Mouse (Mus musculus) intestine, postnatal 0 days (tissue): ENCODE measurements at regions not wholly inside any gene's neighbourhood (a gene's known extent, or its start where the extent isn't known, plus 50 kb on each side); places are given as distances from the start of the nearest gene placed in this dataset.
A peak's percentile ranks its signal among the peaks of the same experiment; 100 is the strongest.

Experiments used
- ATAC-seq: fragments of 200-750 bp; cut with Nextera tagmentation; 2 replicates; pipeline ENCODE4 v1.8.0; 2017; ENCODE audit warnings: mild to moderate bottlenecking, moderate TSS enrichment, moderate library complexity
- H3K27ac ChIP-seq: fragments of 300-500 bp; sonication (generic); 2 replicates; pipeline ENCODE4 v1.5.1; 2014; ENCODE audit warnings: mild to moderate bottlenecking, low read depth, low read length, moderate library complexity
- H3K27me3 ChIP-seq: fragments of 300-500 bp; sonication (generic); replicated peaks from 2 replicates; pipeline ENCODE4 v1.6.1; 2014; ENCODE audit warnings: low read length, mixed read lengths; ENCODE audit not compliant: control insufficient read depth, insufficient read depth
- H3K36me3 ChIP-seq: fragments of 300-500 bp; sonication (generic); 2 replicates; pipeline ENCODE4 v1.6.1; 2014; ENCODE audit warnings: mild to moderate bottlenecking, moderate library complexity; ENCODE audit not compliant: control insufficient read depth, insufficient read depth
- H3K4me1 ChIP-seq: fragments of 300-500 bp; sonication (generic); replicated peaks from 2 replicates; pipeline ENCODE4 v1.6.1; 2014; ENCODE audit warnings: antibody characterized with exemption, low read length, mixed read lengths; ENCODE audit not compliant: control insufficient read depth, insufficient read depth
- H3K4me2 ChIP-seq: fragments of 300-500 bp; sonication (generic); replicated peaks from 2 replicates; pipeline ENCODE4 v1.6.1; 2014; ENCODE audit warnings: low read depth, mild to moderate bottlenecking, moderate library complexity
- H3K4me3 ChIP-seq: fragments of 300-500 bp; sonication (generic); 2 replicates; pipeline ENCODE4 v1.5.1; 2014; ENCODE audit warnings: low read depth, low read length
- H3K9ac ChIP-seq: fragments of 300-500 bp; sonication (generic); 2 replicates; pipeline ENCODE4 v1.6.1; 2014; ENCODE audit warnings: mild to moderate bottlenecking, low read depth, low read length
- H3K9me3 ChIP-seq: fragments of 300-500 bp; sonication (generic); 2 replicates; pipeline ENCODE4 v1.6.1; 2016; ENCODE audit warnings: mixed run types; ENCODE audit not compliant: control insufficient read depth
- CTCF ChIP-seq: sonication (generic); IDR thresholded peaks from 2 replicates; pipeline ENCODE4 v1.5.1; 2016; ENCODE audit warnings: low read depth, mild to moderate bottlenecking, control low read depth, antibody characterized with exemption, moderate library complexity
- WGBS: fragments of 180-500 bp; shearing (Covaris S2); extraction: QIAGEN DNeasy Blood & Tissue Kit; methylation state at CpG from one replicate; pipeline ENCODE4 v1.1.7; 2014; 5-methylcytosine and 5-hydroxymethylcytosine counted together

DNA sequence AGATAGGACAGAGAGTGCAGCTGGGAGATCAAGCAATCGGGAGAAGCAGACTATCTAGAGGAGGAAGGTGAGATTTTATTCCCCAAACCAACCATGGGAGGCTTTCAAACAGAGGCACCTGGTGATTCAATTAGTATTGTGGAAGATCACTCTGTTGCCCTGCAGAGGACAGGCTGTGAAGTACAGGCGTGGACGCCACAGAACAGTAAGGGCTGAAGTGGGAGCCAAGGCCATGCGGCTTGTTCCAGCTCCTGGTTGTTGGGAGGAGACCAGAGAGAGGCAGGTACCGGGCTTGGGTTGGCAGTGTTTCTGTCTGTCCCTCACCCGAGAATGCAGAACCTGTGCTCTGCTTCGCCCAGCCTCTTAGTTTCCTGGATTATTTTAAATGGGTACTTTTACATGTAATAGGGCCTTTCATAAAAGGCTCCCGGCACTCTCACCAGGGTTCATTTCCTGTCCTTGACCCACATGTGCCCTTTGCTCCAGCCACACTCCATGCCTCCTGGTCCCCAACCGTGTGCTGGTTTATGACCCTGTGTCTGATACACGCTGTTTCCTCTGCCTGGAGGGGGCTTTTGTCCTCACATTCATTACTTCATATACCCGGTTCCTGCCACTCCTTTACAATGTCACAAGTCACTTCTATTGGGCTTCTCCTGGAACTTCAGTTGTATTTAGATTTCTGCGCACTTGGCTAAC lies 58.3 kb downstream of the Vcpkmt start:
- Histone ChIP-seq H3K9ac (no peak overlapping the region), H3K4me2 (no peak overlapping the region), H3K4me1 (no peaks in the 10 kb centered on the region), H3K27me3 (no peaks in the 10 kb centered on the region), H3K9me3 (no peaks in the 10 kb centered on the region), H3K4me3 (no peak overlapping the region), H3K27ac (no peak overlapping the region), H3K36me3 (no peaks in the 10 kb centered on the region)
- 49% methylated on average over 12 of the region's 12 CpGs for whole genome bisulfite sequencing
- ATAC-seq = no peak
- peak; percentile 12; the same call in 1 of the 2 replicates for TF ChIP-seq CTCF

DNA sequence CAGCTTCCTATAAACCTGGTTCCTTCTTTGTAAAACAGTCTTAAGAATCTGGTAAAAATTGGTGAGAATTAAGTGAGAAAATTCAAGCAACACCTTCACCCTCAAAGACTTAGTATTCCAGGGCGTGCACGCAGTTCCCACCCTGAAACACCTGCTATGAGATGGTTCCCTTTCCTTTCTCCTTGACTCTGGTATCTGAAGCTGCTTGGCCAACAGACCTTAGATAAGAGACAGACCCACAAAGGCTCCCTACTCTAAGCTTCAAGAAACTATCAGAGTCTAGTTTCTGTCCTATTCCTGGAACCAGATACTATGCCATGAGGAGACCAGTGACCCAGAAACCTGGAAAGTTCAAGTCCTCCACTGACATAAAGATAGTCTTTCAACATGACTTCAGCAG lies 63.0 kb downstream of the Vcpkmt start:
- H3K9me3 ChIP-seq = no peaks in the 10 kb centered on the region
- TF ChIP-seq CTCF = no peak
- 91% methylated on average over 2 of the region's 2 CpGs for WGBS
- no peak overlapping the region for H3K27ac ChIP-seq
- no peak overlapping the region for H3K4me2 ChIP-seq
- no peak overlapping the region for H3K9ac ChIP-seq
- no peaks in the 10 kb centered on the region for H3K27me3 ChIP-seq
- H3K4me1 ChIP-seq = peaks cover 12% of the 10 kb centered on the region; the same call in 1 of the 2 replicates
- no peaks in the 10 kb centered on the region for H3K36me3 ChIP-seq
- ATAC-seq = no peak
- no peak overlapping the region for H3K4me3 ChIP-seq

DNA sequence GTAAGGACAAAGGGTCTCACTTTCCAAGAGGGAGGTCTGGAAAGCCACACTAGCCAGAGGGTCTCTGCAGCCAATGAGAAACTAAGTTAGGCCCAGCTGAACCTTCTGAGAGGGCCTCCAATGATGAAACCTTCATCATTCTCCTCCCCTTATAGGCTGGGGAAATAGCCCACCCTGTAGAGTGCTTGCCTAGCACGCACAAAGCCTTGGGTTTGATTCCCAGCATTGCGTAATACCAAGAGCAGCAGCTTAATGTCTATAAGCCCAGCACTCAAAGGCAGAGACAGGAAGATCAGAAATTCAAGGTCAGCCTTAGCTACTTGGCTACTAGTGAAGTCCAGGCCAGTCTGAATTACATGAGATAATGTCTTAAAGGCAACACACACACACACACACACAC lies 63.8 kb downstream of the Vcpkmt start:
- no peak for ATAC-seq

DNA sequence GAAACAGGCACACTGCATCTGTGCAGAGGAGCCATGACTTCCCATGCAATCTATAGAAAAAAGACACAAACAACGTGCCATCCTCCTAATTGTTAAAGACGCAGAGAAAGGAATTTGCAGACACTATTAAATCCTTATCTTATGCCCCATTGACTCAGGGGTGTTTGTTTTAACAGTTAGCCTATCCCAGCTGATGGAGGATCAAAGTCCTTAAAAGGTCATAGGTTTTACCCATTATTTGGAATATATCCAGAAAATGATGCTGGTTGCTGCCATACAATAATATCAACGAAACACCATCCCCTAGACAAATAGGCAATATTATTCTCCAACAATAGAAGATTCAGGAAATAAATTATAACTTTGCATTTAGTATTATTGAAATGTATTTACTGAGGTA lies 65.2 kb downstream of the Vcpkmt start:
- WGBS = 35% methylated on average over 3 of the region's 3 CpGs
- no peak for TF ChIP-seq CTCF
- Histone ChIP-seq H3K4me1 (peaks cover 18% of the 10 kb centered on the region; the same call in 1 of the 2 replicates), H3K9me3 (no peaks in the 10 kb centered on the region), H3K4me2 (no peak overlapping the region), H3K36me3 (no peaks in the 10 kb centered on the region), H3K27me3 (no peaks in the 10 kb centered on the region), H3K27ac (no peak overlapping the region), H3K9ac (no peak overlapping the region), H3K4me3 (no peak overlapping the region)
- no peak for ATAC-seq

More for the DNA sequence above, 63.8 kb downstream of the Vcpkmt start:
- Histone ChIP-seq H3K4me3 (no peak overlapping the region), H3K27ac (no peak overlapping the region), H3K4me2 (no peak overlapping the region), H3K36me3 (no peaks in the 10 kb centered on the region), H3K4me1 (peaks cover 12% of the 10 kb centered on the region; the same call in 1 of the 2 replicates), H3K27me3 (no peaks in the 10 kb centered on the region), H3K9me3 (no peaks in the 10 kb centered on the region), H3K9ac (no peak overlapping the region)
- TF ChIP-seq CTCF = no peak
- WGBS = 72% methylated on average over 2 of the region's 2 CpGs

DNA sequence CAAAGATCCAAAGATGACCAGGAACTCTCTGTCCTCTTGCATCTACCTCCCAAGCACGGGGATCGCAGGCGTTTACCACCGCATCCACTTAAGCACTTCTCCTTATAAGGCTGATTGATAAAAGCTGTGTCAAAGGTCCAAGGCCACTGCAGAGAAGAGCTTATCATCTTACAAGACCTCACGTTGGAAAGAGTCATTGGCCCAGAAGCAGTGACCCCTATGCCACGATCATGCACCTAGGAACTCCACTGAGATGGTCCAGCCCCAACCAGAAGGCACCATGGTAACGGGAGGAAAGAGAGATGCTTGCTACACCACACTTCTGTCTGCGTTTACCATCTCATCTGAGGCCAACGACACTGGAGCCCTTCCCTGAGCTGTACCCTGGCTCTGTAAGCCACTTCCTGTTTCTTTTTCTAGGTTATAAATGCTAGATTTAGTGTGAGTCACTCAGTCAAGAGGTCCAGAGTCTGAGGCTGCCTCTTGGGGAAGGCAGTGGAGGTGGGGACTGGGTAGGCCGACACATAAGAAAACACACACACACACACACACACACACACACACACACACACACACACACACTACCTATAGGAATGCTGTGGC lies 66.4 kb downstream of the Vcpkmt start:
- Histone ChIP-seq H3K9me3 (no peaks in the 10 kb centered on the region), H3K27ac (peak overlapping the region; percentile 73), H3K4me2 (0 out of 2 replicates have a peak overlapping the region, but pooled peaks have one; percentile 21), H3K4me1 (peaks cover 22% of the 10 kb centered on the region; the same call in 1 of the 2 replicates), H3K4me3 (no peak overlapping the region), H3K27me3 (no peaks in the 10 kb centered on the region), H3K36me3 (no peaks in the 10 kb centered on the region), H3K9ac (no peak overlapping the region)
- no peak for TF ChIP-seq CTCF
- 30% methylated on average over 10 of the region's 10 CpGs for WGBS
- ATAC-seq = peak; percentile 91

DNA sequence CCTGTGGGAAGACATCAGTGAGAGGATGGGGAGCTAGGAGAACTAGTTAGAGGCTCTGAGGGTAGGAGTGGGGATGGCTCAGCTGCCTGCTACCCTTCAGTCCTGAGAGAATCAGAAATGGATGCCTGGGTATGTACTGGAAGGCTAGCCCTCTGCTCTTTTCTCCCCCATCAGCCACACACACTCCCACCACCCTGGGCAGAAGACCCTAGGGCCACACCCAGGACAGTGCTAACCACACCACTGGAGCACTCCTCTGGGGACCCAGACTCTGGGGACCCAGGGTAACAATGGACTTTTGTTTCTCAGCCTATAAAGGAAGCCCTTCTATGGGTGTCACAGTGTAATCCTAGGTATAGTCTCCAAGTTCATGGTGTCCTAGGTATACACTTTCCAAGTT lies 67.0 kb downstream of the Vcpkmt start:
- Histone ChIP-seq H3K27ac (peak overlapping the region; percentile 73), H3K4me1 (peaks cover 22% of the 10 kb centered on the region; the same call in 1 of the 2 replicates), H3K9ac (no peak overlapping the region; the same call in 1 of the 2 replicates), H3K9me3 (no peaks in the 10 kb centered on the region), H3K36me3 (no peaks in the 10 kb centered on the region), H3K4me2 (no peak overlapping the region), H3K27me3 (no peaks in the 10 kb centered on the region), H3K4me3 (no peak overlapping the region)
- TF ChIP-seq CTCF = no peak
- ATAC-seq = no peak
